Comparison of ENCODE assay signal across 8 mouse cellular contexts in the genomic region with DNA sequence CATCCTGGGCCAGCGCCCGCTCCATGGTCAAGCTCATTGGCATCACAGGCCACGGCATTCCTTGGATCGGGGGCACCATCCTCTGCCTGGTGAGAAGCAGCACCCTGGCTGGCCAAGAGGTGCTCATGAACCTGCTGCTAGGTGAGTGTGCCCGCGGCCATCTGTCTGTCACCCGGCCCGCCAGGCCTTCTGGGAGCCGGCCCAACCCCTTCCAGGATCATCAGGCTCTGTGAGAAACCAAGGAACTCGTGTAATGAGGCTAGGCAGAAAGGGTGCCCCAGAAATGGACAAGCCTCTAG. TPM values are rescaled to one million over a fixed set of nuclear protein-coding genes. Genes with fewer than 3 reads are reported as not detected.
DNase-seq lines count a peak whose midpoint lies in the region; ATAC-seq and TF ChIP-seq lines count a peak whose summit lies in the region.

No protein-coding gene starts in this region.

- no peaks in the 10 kb centered on the region for H3K9me3 ChIP-seq in neural tube, embryonic 11.5 days (ENCODE audit: control insufficient read depth, low read length)
- H3K9me3 ChIP-seq in forebrain, embryonic 12.5 days = 0 out of 2 replicates have a peak, but pooled peaks cover 7% of the 10 kb centered on the region
- H3K9me3 ChIP-seq in limb, embryonic 14.5 days (ENCODE audit: control insufficient read depth, low read length) = no peaks in the 10 kb centered on the region
- H3K9me3 ChIP-seq in stomach, embryonic 16.5 days (replicated peaks; ENCODE audit: control insufficient read depth, low read length) = no peaks in the 10 kb centered on the region

- DNase-seq in neural tube, embryonic 11.5 days (ENCODE audit: low spot score) = no peak
- no peak for DNase-seq in neural tube, embryonic 10.5 days (ENCODE audit: extremely low spot score, low spot score)
- DNase-seq in limb, embryonic 14.5 days (ENCODE audit: low spot score) = no peak
- no peak for DNase-seq in spleen, postnatal 36 days (ENCODE audit: low spot score in 2 of 2)
- no peak for DNase-seq in spleen, postnatal 14 days (ENCODE audit: low spot score in 2 of 2)
- DNase-seq in urinary bladder, postnatal 25 days (ENCODE audit: low spot score) = no peak

- no peaks in the 10 kb centered on the region for H3K27me3 ChIP-seq in neural tube, embryonic 11.5 days (ENCODE audit: control insufficient read depth, insufficient read depth, low read length)
- H3K27me3 ChIP-seq in forebrain, embryonic 12.5 days = peaks cover 10% of the 10 kb centered on the region; the same call in 1 of the 2 replicates
- H3K27me3 ChIP-seq in limb, embryonic 14.5 days (ENCODE audit: control insufficient read depth, insufficient read depth, low read length) = no peaks in the 10 kb centered on the region
- no peaks in the 10 kb centered on the region for H3K27me3 ChIP-seq in stomach, embryonic 16.5 days (ENCODE audit: control insufficient read depth, insufficient read depth, low read length)

- 87% methylated on average over 10 of the region's 10 CpGs for WGBS in neural tube, embryonic 11.5 days
- WGBS in forebrain, embryonic 12.5 days = 86% methylated on average over 10 of the region's 10 CpGs
- WGBS in limb, embryonic 14.5 days = 80% methylated on average over 10 of the region's 10 CpGs
- 79% methylated on average over 10 of the region's 10 CpGs for WGBS in stomach, embryonic 16.5 days

- peak overlapping the region; percentile 58 for H3K4me2 ChIP-seq in neural tube, embryonic 11.5 days (ENCODE audit: low read depth)
- H3K4me2 ChIP-seq in forebrain, embryonic 12.5 days = peak overlapping the region; percentile 56
- peak overlapping the region; percentile 44 for H3K4me2 ChIP-seq in limb, embryonic 14.5 days (replicated peaks; ENCODE audit: low read depth, low read length, severe bottlenecking)
- H3K4me2 ChIP-seq in stomach, embryonic 16.5 days (ENCODE audit: low read depth, low read length) = peak overlapping the region; percentile 49

- TF ChIP-seq POLR2A in limb, embryonic 14.5 days (IDR thresholded peaks at IDR 0.05; ENCODE audit: borderline replicate concordance, extremely low read depth, insufficient read depth, insufficient read length) = no peak

- peak overlapping the region; percentile 54 for H3K9ac ChIP-seq in neural tube, embryonic 11.5 days (ENCODE audit: low read length)
- peak overlapping the region; percentile 39 for H3K9ac ChIP-seq in forebrain, embryonic 12.5 days
- peak overlapping the region; percentile 55 for H3K9ac ChIP-seq in limb, embryonic 14.5 days (ENCODE audit: low read depth, low read length, severe bottlenecking)
- H3K9ac ChIP-seq in stomach, embryonic 16.5 days (ENCODE audit: low read length) = peak overlapping the region; percentile 71

- peak overlapping the region; percentile 25 for H3K4me3 ChIP-seq in neural tube, embryonic 11.5 days (ENCODE audit: low read depth, low read length)
- H3K4me3 ChIP-seq in forebrain, embryonic 12.5 days (replicated peaks) = peak overlapping the region; percentile 34
- peak overlapping the region; percentile 27 for H3K4me3 ChIP-seq in limb, embryonic 14.5 days (replicated peaks; ENCODE audit: low read length)
- H3K4me3 ChIP-seq in stomach, embryonic 16.5 days (replicated peaks; ENCODE audit: low read length) = peak overlapping the region; percentile 41

- no peak for ATAC-seq in neural tube, embryonic 11.5 days (ENCODE audit: insufficient read depth, low FRiP score, low TSS enrichment)
- no peak for ATAC-seq in forebrain, embryonic 12.5 days (ENCODE audit: low FRiP score)
- ATAC-seq in limb, embryonic 14.5 days (ENCODE audit: low FRiP score, low read depth) = no peak
- no peak for ATAC-seq in stomach, embryonic 16.5 days (ENCODE audit: insufficient read depth, low FRiP score)

- peaks cover 10% of the 10 kb centered on the region; the same call in 1 of the 2 replicates for H3K4me1 ChIP-seq in neural tube, embryonic 11.5 days (ENCODE audit: control insufficient read depth, insufficient read depth, low read length)
- H3K4me1 ChIP-seq in forebrain, embryonic 12.5 days = peaks cover 13% of the 10 kb centered on the region
- no peaks in the 10 kb centered on the region for H3K4me1 ChIP-seq in limb, embryonic 14.5 days (ENCODE audit: control insufficient read depth, insufficient read depth, low read length)
- 0 out of 2 replicates have a peak, but pooled peaks cover 2% of the 10 kb centered on the region for H3K4me1 ChIP-seq in stomach, embryonic 16.5 days (ENCODE audit: control insufficient read depth, insufficient read depth, low read length)

- no peaks in the 10 kb centered on the region for H3K36me3 ChIP-seq in neural tube, embryonic 11.5 days (ENCODE audit: control insufficient read depth, insufficient read depth, low read length)
- no peaks in the 10 kb centered on the region for H3K36me3 ChIP-seq in forebrain, embryonic 12.5 days (replicated peaks)
- no peaks in the 10 kb centered on the region for H3K36me3 ChIP-seq in limb, embryonic 14.5 days (ENCODE audit: control insufficient read depth, insufficient read depth, low read length)
- H3K36me3 ChIP-seq in stomach, embryonic 16.5 days (ENCODE audit: control insufficient read depth, insufficient read depth, low read length) = no peaks in the 10 kb centered on the region

- H3K27ac ChIP-seq in neural tube, embryonic 11.5 days (ENCODE audit: low read depth, low read length) = peak overlapping the region; percentile 78; the same call in 1 of the 2 replicates
- peak overlapping the region; percentile 75; the same call in 1 of the 2 replicates for H3K27ac ChIP-seq in forebrain, embryonic 12.5 days
- H3K27ac ChIP-seq in limb, embryonic 14.5 days (replicated peaks; ENCODE audit: low read depth, low read length) = no peak overlapping the region
- H3K27ac ChIP-seq in stomach, embryonic 16.5 days (ENCODE audit: low read length) = no peak overlapping the region

RNA-seq across cellular contexts. Expression of gene Plpp7, which starts 0.7 kb away (rescaled TPM):
- polyA plus RNA-seq in neural tube, embryonic 11.5 days (2014; fragmentation: Nextera tagmentation; extraction: Ambion mirVana) = 8.9 and 9.3 TPM in 2 replicates
- 7.0 and 7.2 TPM in 2 replicates for polyA plus RNA-seq in forebrain, embryonic 12.5 days (2016; fragmentation: Nextera tagmentation; extraction: Ambion mirVana)
- 11.7 and 15.1 TPM in 2 replicates for polyA plus RNA-seq in limb, embryonic 14.5 days (2012; rRNA removed)
- 8.9 and 10.0 TPM in 2 replicates for polyA plus RNA-seq in limb, embryonic 14.5 days (2014; fragmentation: Nextera tagmentation; extraction: Ambion mirVana)
- 4.6 and 5.7 TPM in 2 replicates for polyA plus RNA-seq in stomach, embryonic 16.5 days (2015; fragmentation: Nextera tagmentation; extraction: Ambion mirVana)

RNA-seq across cellular contexts. Expression of gene Fam78a, which starts 11.4 kb away (rescaled TPM):
- polyA plus RNA-seq in neural tube, embryonic 11.5 days (2014; fragmentation: Nextera tagmentation; extraction: Ambion mirVana) = 3.1 TPM in 2 replicates
- 0.67 and 0.88 TPM in 2 replicates for polyA plus RNA-seq in forebrain, embryonic 12.5 days (2016; fragmentation: Nextera tagmentation; extraction: Ambion mirVana)
- polyA plus RNA-seq in limb, embryonic 14.5 days (2012; rRNA removed) = 6.4 and 6.6 TPM in 2 replicates
- polyA plus RNA-seq in limb, embryonic 14.5 days (2014; fragmentation: Nextera tagmentation; extraction: Ambion mirVana) = 5.1 and 5.9 TPM in 2 replicates
- 1.0 and 2.2 TPM in 2 replicates for polyA plus RNA-seq in stomach, embryonic 16.5 days (2015; fragmentation: Nextera tagmentation; extraction: Ambion mirVana)

RNA-seq across cellular contexts. Expression of gene Prrc2b, which starts 54.8 kb away (rescaled TPM):
- 73.9 and 81.1 TPM in 2 replicates for polyA plus RNA-seq in neural tube, embryonic 11.5 days (2014; fragmentation: Nextera tagmentation; extraction: Ambion mirVana)
- polyA plus RNA-seq in forebrain, embryonic 12.5 days (2016; fragmentation: Nextera tagmentation; extraction: Ambion mirVana) = 96.9 and 110 TPM in 2 replicates
- polyA plus RNA-seq in limb, embryonic 14.5 days (2012; rRNA removed) = 74.6 and 92.4 TPM in 2 replicates
- 78.2 and 78.3 TPM in 2 replicates for polyA plus RNA-seq in limb, embryonic 14.5 days (2014; fragmentation: Nextera tagmentation; extraction: Ambion mirVana)
- polyA plus RNA-seq in stomach, embryonic 16.5 days (2015; fragmentation: Nextera tagmentation; extraction: Ambion mirVana) = 22.7 and 27.3 TPM in 2 replicates

Comparison
In these comparisons a context has a peak if more than half of its experiments do, and no peak if none do; other contexts are left out.
1. H3K27ac ChIP-seq: peak in neural tube, embryonic 11.5 days (single experiment) and forebrain, embryonic 12.5 days (single experiment); none in limb, embryonic 14.5 days (single experiment) and stomach, embryonic 16.5 days (single experiment).
2. Peak in every context shown above with its lines, with median percentiles within 50 percentile points of each other: H3K4me2 ChIP-seq, H3K4me3 ChIP-seq and H3K9ac ChIP-seq.